Mouse (Mus musculus) CH12.LX (cell line): ENCODE results near the gene Itpr3. TPM values are rescaled to one million over a fixed set of nuclear protein-coding genes. Genes with fewer than 3 reads are reported as not detected.
A peak's percentile ranks its signal among the peaks of the same experiment; 100 is the strongest.

Experiments
- DNase-seq: peaks from one replicate; pipeline ENCODE4 v3.0.0-alpha.2; 2013; ENCODE audit errors: extremely low read depth
- H3K27ac ChIP-seq: 2 replicates; pipeline ENCODE4 v1.5.1; 2012; ENCODE audit warnings: low read depth, mild to moderate bottlenecking, control low read depth, moderate library complexity; ENCODE audit not compliant: insufficient read depth
- H3K27me3 ChIP-seq: replicated peaks from 2 replicates; pipeline ENCODE3; 2012; ENCODE audit warnings: inconsistent platforms
- H3K36me3 ChIP-seq, 2 experiments: replicated peaks in 1 of 2; 2 replicates each; pipeline versions ENCODE3 to v1.6.1; 2012; ENCODE audit warnings: inconsistent platforms in 1 of 2, low read length in 1 of 2, mild to moderate bottlenecking in 1 of 2, mixed read lengths in 1 of 2, moderate library complexity in 1 of 2; ENCODE audit not compliant: control insufficient read depth in 1 of 2, insufficient read depth in 1 of 2
- H3K4me1 ChIP-seq, 2 experiments: 2 replicates each; pipeline ENCODE4 v1.6.1; 2012; ENCODE audit warnings: inconsistent platforms in 1 of 2, moderate library complexity in 1 of 2; ENCODE audit not compliant: insufficient read depth in 2 of 2, control insufficient read depth in 1 of 2
- H3K4me2 ChIP-seq: 2 replicates; pipeline ENCODE4 v1.6.1; 2012; ENCODE audit warnings: low read depth, mild to moderate bottlenecking, control low read depth; ENCODE audit not compliant: poor library complexity, insufficient read depth, severe bottlenecking
- H3K4me3 ChIP-seq, 3 experiments: fragments of 150-350 bp in 1 of 3; sonication (generic) in 1 of 3; replicated peaks in 1 of 3; 2 replicates each; pipeline versions ENCODE3 to v1.5.1; 2011 to 2012; ENCODE audit warnings: low read depth in 2 of 3, low read length in 2 of 3, mild to moderate bottlenecking in 2 of 3, moderate library complexity in 2 of 3, control low read depth in 1 of 3, improper control_type of control experiment in 1 of 3, inconsistent platforms in 1 of 3, mixed read lengths in 1 of 3; ENCODE audit not compliant: poor library complexity in 1 of 3
- H3K79me2 ChIP-seq: replicated peaks from 2 replicates; pipeline ENCODE4 v1.6.1; 2012; ENCODE audit warnings: mild to moderate bottlenecking, moderate library complexity; ENCODE audit not compliant: control insufficient read depth, poor library complexity, insufficient read depth, severe bottlenecking; ENCODE audit errors: extremely low read depth
- H3K9ac ChIP-seq: 2 replicates; pipeline ENCODE4 v1.6.1; 2012; ENCODE audit warnings: low read depth, mild to moderate bottlenecking, control low read depth, moderate library complexity; ENCODE audit not compliant: insufficient read depth
- H3K9me3 ChIP-seq: replicated peaks from 2 replicates; pipeline ENCODE3; 2012; ENCODE audit warnings: low read length, inconsistent platforms, mixed read lengths
- BHLHE40 ChIP-seq: IDR thresholded peaks from 2 replicates; pipeline ENCODE4 v1.6.1; 2011; ENCODE audit warnings: mild to moderate bottlenecking, low read depth, low read length, improper control_type of control experiment
- ELF1 ChIP-seq: IDR thresholded peaks from 2 replicates; pipeline ENCODE4 v1.6.1; 2014; ENCODE audit warnings: low read depth, mild to moderate bottlenecking, inconsistent platforms, low read length, improper control_type of control experiment
- EP300 ChIP-seq: IDR thresholded peaks from 2 replicates; pipeline ENCODE4 v1.6.1; 2011; ENCODE audit warnings: low read length, improper control_type of control experiment
- ETS1 ChIP-seq: conservative IDR thresholded peaks from 2 replicates; pipeline ENCODE4 v1.6.1; 2012; ENCODE audit warnings: low read depth, mild to moderate bottlenecking, inconsistent platforms, low read length, improper control_type of control experiment, moderate library complexity
- IRF4 ChIP-seq: IDR thresholded peaks from 2 replicates; pipeline ENCODE4 v1.6.1; 2014; ENCODE audit warnings: low read depth, mild to moderate bottlenecking, inconsistent platforms, low read length, improper control_type of control experiment
- JUN ChIP-seq: IDR thresholded peaks from 2 replicates; pipeline ENCODE4 v1.6.1; 2011; ENCODE audit warnings: low read depth, mild to moderate bottlenecking, low read length, improper control_type of control experiment, moderate library complexity; ENCODE audit not compliant: insufficient read depth
- KAT2A ChIP-seq: IDR thresholded peaks from 2 replicates; pipeline ENCODE4 v1.6.1; 2012; ENCODE audit warnings: low read length, improper control_type of control experiment, inconsistent platforms; ENCODE audit not compliant: insufficient replicate concordance
- MAFK ChIP-seq: IDR thresholded peaks from 2 replicates; pipeline ENCODE4 v1.6.1; 2011; ENCODE audit warnings: low read length, improper control_type of control experiment; ENCODE audit not compliant: insufficient replicate concordance
- MAX ChIP-seq: IDR thresholded peaks from 2 replicates; pipeline ENCODE4 v1.6.1; 2011; ENCODE audit warnings: low read length, improper control_type of control experiment
- MEF2A ChIP-seq: IDR thresholded peaks from 2 replicates; pipeline ENCODE4 v1.6.1; 2014; ENCODE audit warnings: low read depth, mild to moderate bottlenecking, inconsistent platforms, low read length, improper control_type of control experiment, borderline replicate concordance
- MXI1 ChIP-seq: IDR thresholded peaks from 2 replicates; pipeline ENCODE4 v1.6.1; 2011; ENCODE audit warnings: mild to moderate bottlenecking, low read depth, low read length, improper control_type of control experiment
- MYC ChIP-seq: IDR thresholded peaks from 2 replicates; pipeline ENCODE4 v1.6.1; 2011; ENCODE audit warnings: low read depth, mild to moderate bottlenecking, improper control_type of control experiment, low read length
- NRF1 ChIP-seq: IDR thresholded peaks from 2 replicates; pipeline ENCODE4 v1.6.1; 2014; ENCODE audit warnings: low read depth, mild to moderate bottlenecking, inconsistent platforms, low read length, improper control_type of control experiment, moderate library complexity
- PAX5 ChIP-seq: IDR thresholded peaks from 2 replicates; pipeline ENCODE4 v1.6.1; 2012; ENCODE audit warnings: low read length, inconsistent platforms, mixed read lengths
- RCOR1 ChIP-seq: conservative IDR thresholded peaks from 2 replicates; pipeline ENCODE4 v1.6.1; 2012; ENCODE audit warnings: low read depth, mild to moderate bottlenecking, inconsistent platforms, low read length, improper control_type of control experiment
- SMC3 ChIP-seq: IDR thresholded peaks from 2 replicates; pipeline ENCODE4 v1.6.1; 2011; ENCODE audit warnings: low read depth, low read length, improper control_type of control experiment
- TBP ChIP-seq: conservative IDR thresholded peaks from 2 replicates; pipeline ENCODE4 v1.6.1; 2011; ENCODE audit warnings: low read depth, low read length, improper control_type of control experiment
- TCF12 ChIP-seq: IDR thresholded peaks from 2 replicates; pipeline ENCODE4 v1.6.1; 2014; ENCODE audit warnings: low read depth, mild to moderate bottlenecking, inconsistent platforms, low read length, improper control_type of control experiment
- UBTF ChIP-seq: IDR thresholded peaks from 2 replicates; pipeline ENCODE4 v1.6.1; 2012; ENCODE audit warnings: low read depth, mild to moderate bottlenecking, inconsistent platforms, low read length, improper control_type of control experiment, moderate library complexity
- USF1 ChIP-seq: IDR thresholded peaks from 2 replicates; pipeline ENCODE4 v1.6.1; 2014; ENCODE audit warnings: low read depth, mild to moderate bottlenecking, inconsistent platforms, low read length, improper control_type of control experiment
- USF2 ChIP-seq: conservative IDR thresholded peaks from 2 replicates; pipeline ENCODE4 v1.6.1; 2011; ENCODE audit warnings: low read depth, low read length, improper control_type of control experiment
- ZKSCAN1 ChIP-seq: IDR thresholded peaks from 2 replicates; pipeline ENCODE4 v1.6.1; 2012; ENCODE audit warnings: low read depth, inconsistent platforms, low read length, improper control_type of control experiment, borderline replicate concordance
- ZMIZ1 ChIP-seq: IDR thresholded peaks from 2 replicates; pipeline ENCODE4 v1.6.1; 2012; ENCODE audit warnings: low read depth, mild to moderate bottlenecking, inconsistent platforms, low read length, improper control_type of control experiment
- ZNF384 ChIP-seq: IDR thresholded peaks from 2 replicates; pipeline ENCODE4 v1.6.1; 2012; ENCODE audit warnings: low read depth, low read length, improper control_type of control experiment, inconsistent platforms
- dilution Hi-C: fragments of 300-500 bp; cut with MboI; formaldehyde crosslinking; loops from 2 replicates; pipeline ENCODE4 v1.14.3; 2020; ENCODE audit warnings: low sequenced_read_pairs; ENCODE audit not compliant: extremely low pct_unique_long_range_greater_than_20kb, extremely low pct_ligation_motif_present
- in situ Hi-C: fragments of 300-500 bp; cut with MboI; formaldehyde crosslinking; loops from 3 replicates; pipeline ENCODE4 v1.14.3; 2019; ENCODE audit warnings: low sequenced_read_pairs, low pct_ligation_motif_present, low pct_unique_long_range_greater_than_20kb, mixed read lengths
- polyA plus RNA-seq: library from polyadenylated mRNA; unstranded; fragments of >175 nt; gene quantifications from 2 replicates; pipeline ENCODE4 v1.2.1, GENCODE M21; 2012; ENCODE audit warnings: low read depth; ENCODE audit not compliant: insufficient read length
- total RNA-seq, 2 experiments: library from RNA; depleted of rRNA; stranded (reverse); fragments of 300-350 nt in 1 of 2; fragments of >200 nt in 1 of 2; gene quantifications; 2 replicates each; pipeline ENCODE4 v1.2.3; 2012 to 2014

Itpr3 gene
- total and polyA plus RNA-seq, 3 experiments: 2.5 to 11.3 (median 9.5) TPM

DNA sequence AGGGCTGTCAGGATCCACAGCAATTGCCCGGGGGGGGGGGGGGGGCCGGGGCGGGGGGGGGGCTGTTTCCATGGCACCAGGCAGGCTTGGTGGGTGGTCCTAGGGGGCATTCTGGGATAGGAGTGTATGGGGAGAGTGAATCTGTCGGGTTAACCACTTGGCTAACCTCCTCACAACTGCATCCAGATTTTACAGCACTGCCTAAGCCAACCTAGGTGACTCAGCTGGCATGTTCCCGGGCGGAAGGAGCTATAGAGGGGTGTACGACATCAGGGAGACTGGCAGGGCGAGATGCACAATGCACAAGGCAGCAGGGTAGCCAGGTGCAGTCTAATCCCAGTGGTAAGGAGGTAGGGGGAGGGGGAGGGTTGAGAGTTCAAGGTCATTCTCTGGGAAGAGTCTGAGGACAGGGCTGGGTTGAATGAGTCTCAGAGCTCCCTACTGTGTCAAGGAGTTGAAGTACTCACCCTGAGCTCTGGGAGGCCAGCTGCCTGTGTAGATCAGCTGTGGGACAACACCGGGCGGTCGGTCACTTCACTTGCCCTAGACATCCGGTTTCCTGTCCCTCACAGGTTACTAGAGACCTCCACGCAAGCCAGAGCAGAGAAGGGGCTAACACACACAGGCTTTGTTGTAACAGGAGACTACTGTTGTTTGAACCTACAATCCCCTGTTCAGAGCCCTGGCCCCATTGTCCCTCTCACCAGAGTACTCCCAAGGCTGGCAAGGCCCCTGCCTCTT is 15.9 kb upstream of the Itpr3 start:
- Histone ChIP-seq H3K27me3 (no peaks in the 10 kb centered on the region), H3K4me2 (no peak overlapping the region), H3K4me1 (peaks cover 30 to 67% of the 10 kb centered on the region in 2 experiments), H3K9me3 (no peaks in the 10 kb centered on the region), H3K9ac (no peak overlapping the region), H3K4me3 (peak overlapping the region in 2 of 3 experiments; percentile 26 to 52), H3K36me3 (peaks cover 0 to 22% of the 10 kb centered on the region in 2 experiments), H3K79me2 (no peaks in the 10 kb centered on the region), H3K27ac (peak overlapping the region; percentile 60)
- DNase-seq: no peak
- TF ChIP-seq ETS1 (no peak), ELF1 (no peak), RCOR1 (no peak), UBTF (no peak), ZKSCAN1 (no peak), ZMIZ1 (no peak), JUN (no peak), PAX5 (no peak), USF2 (no peak), TBP (no peak), MAX (no peak), MEF2A (no peak), ZNF384 (no peak), MYC (no peak), IRF4 (no peak), NRF1 (no peak), BHLHE40 (no peak), SMC3 (no peak), MXI1 (no peak)
- in situ Hi-C loops (loop anchor here (25.0 kb wide), 1 partner anchor 471 kb away; the partner anchor contains the start of gene Grm4), dilution Hi-C loops (no loop called here)

DNA sequence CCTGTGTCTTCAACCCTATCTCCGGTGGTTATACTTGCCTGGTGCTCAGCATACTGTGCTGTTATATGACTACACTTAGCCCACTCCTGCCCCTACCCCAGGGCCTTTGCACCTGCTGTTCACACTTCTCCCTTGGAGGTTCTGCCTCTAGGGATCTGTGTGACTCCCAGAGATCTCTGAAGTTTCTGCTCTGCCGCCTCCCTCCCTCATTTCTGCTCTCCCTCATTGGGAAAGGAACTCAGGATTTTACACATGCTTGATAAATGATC is 15.4 kb upstream of the Itpr3 start:
- in situ Hi-C loops: loop anchor here (25.0 kb wide), 1 partner anchor 471 kb away; the partner anchor contains the start of gene Grm4
- no peaks in the 10 kb centered on the region for H3K79me2 ChIP-seq
- dilution Hi-C loops: no loop called here
- H3K4me2 ChIP-seq: no peak overlapping the region
- H3K4me1 ChIP-seq: peaks cover 30 to 72% of the 10 kb centered on the region in 2 experiments
- peak overlapping the region in 2 of 3 experiments; percentile 26 to 52 for H3K4me3 ChIP-seq
- DNase-seq: peak; percentile 86
- TF ChIP-seq KAT2A (no peak), BHLHE40 (peak; percentile 51), MAFK (no peak), SMC3 (no peak), ETS1 (peak; percentile 32), UBTF (no peak), EP300 (peak; percentile 44), USF1 (no peak), MXI1 (no peak), TCF12 (peak; percentile 31; the same call in 1 of the 2 replicates), ZMIZ1 (no peak), JUN (no peak)
- no peaks in the 10 kb centered on the region for H3K27me3 ChIP-seq
- H3K9ac ChIP-seq: no peak overlapping the region
- H3K27ac ChIP-seq: 0 out of 2 replicates have a peak overlapping the region, but pooled peaks have one; percentile 60
- peaks cover 0 to 18% of the 10 kb centered on the region in 2 experiments for H3K36me3 ChIP-seq
- no peaks in the 10 kb centered on the region for H3K9me3 ChIP-seq
